Mouse (Mus musculus) ES-E14 (cell line): Measurements from ENCODE around the gene Map2k7. TPM values are rescaled to one million over a fixed set of nuclear protein-coding genes. Genes with fewer than 3 reads are reported as not detected.
A peak's percentile ranks its signal among the peaks of the same experiment; 100 is the strongest.

Experiments
- DNase-seq: peaks from one replicate; pipeline ENCODE4 v3.0.0-alpha.2; 2013; ENCODE audit warnings: low read depth, low spot score
- H3K27ac ChIP-seq: 2 replicates; pipeline ENCODE4 v1.5.1; 2012; ENCODE audit warnings: low read depth, mild to moderate bottlenecking, low read length, moderate library complexity, mixed read lengths; ENCODE audit not compliant: poor library complexity, insufficient read depth, severe bottlenecking
- H3K36me3 ChIP-seq: 2 replicates; pipeline ENCODE4 v1.6.1; 2012; ENCODE audit warnings: mild to moderate bottlenecking, low read length, moderate library complexity, mixed read lengths; ENCODE audit not compliant: control insufficient read depth, poor library complexity, insufficient read depth, severe bottlenecking
- H3K4me1 ChIP-seq, 2 experiments: fragments of 150-350 bp in 1 of 2; sonication (generic) in 1 of 2; 2 replicates each; pipeline ENCODE4 v1.6.1; 2012; ENCODE audit warnings: low read length in 2 of 2, mild to moderate bottlenecking in 1 of 2, mixed read lengths in 1 of 2; ENCODE audit not compliant: control insufficient read depth in 2 of 2, insufficient read depth in 2 of 2, poor library complexity in 1 of 2
- H3K4me3 ChIP-seq, 2 experiments: fragments of 150-350 bp in 1 of 2; sonication (generic) in 1 of 2; 2 replicates each; pipeline ENCODE4 v1.5.1; 2012; ENCODE audit warnings: low read length in 2 of 2, low read depth in 1 of 2, mild to moderate bottlenecking in 1 of 2, mixed read lengths in 1 of 2; ENCODE audit not compliant: insufficient read depth in 1 of 2, poor library complexity in 1 of 2, severe bottlenecking in 1 of 2
- H3K9ac ChIP-seq: 2 replicates; pipeline ENCODE4 v1.6.1; 2012; ENCODE audit warnings: low read depth, mild to moderate bottlenecking, low read length, mixed read lengths; ENCODE audit not compliant: poor library complexity, insufficient read depth, severe bottlenecking
- H3K9me3 ChIP-seq: fragments of 150-350 bp; sonication (generic); 2 replicates; pipeline ENCODE4 v1.6.1; 2012; ENCODE audit warnings: low read depth, mild to moderate bottlenecking, low read length; ENCODE audit not compliant: control insufficient read depth, insufficient read depth
- CHD2 ChIP-seq: IDR thresholded peaks from 2 replicates; pipeline ENCODE4 v1.6.1; 2014; ENCODE audit warnings: mild to moderate bottlenecking, low read depth, low read length, inconsistent platforms
- HCFC1 ChIP-seq: IDR thresholded peaks from 2 replicates; pipeline ENCODE4 v1.6.1; 2012; ENCODE audit warnings: low read length, inconsistent platforms, borderline replicate concordance; ENCODE audit not compliant: insufficient read depth
- MAFK ChIP-seq: IDR thresholded peaks from 2 replicates; pipeline ENCODE4 v1.6.1; 2014; ENCODE audit warnings: mild to moderate bottlenecking, low read depth, low read length, inconsistent platforms; ENCODE audit not compliant: insufficient read depth
- ZC3H11A ChIP-seq: IDR thresholded peaks from 2 replicates; pipeline ENCODE4 v1.6.1; 2012; ENCODE audit warnings: low read depth, mild to moderate bottlenecking, inconsistent platforms, low read length, borderline replicate concordance
- ZNF384 ChIP-seq: IDR thresholded peaks from 2 replicates; pipeline ENCODE4 v1.6.1; 2012; ENCODE audit warnings: low read depth, low read length, inconsistent platforms
- in situ Hi-C, 2 experiments: fragments of 600-800 bp; cut with MboI; formaldehyde crosslinking; loops; one replicate each; pipeline ENCODE4 v1.15.1; 2025; ENCODE audit warnings: low sequenced_read_pairs in 2 of 2, inconsistent platforms in 1 of 2; ENCODE audit not compliant: unreplicated experiment in 2 of 2
- total RNA-seq: library from RNA; depleted of rRNA; stranded (reverse); fragments of 300-350 nt; gene quantifications from 2 replicates; pipeline ENCODE4 v1.2.3, GENCODE M21; 2012; rRNA removed

Gene Map2k7
- total RNA-seq, 1 experiment: 22.0 TPM

- H3K4me1 ChIP-seq: no peaks in the 10 kb centered on the region
- no peak overlapping the region for H3K4me3 ChIP-seq
- no peak overlapping the region for H3K9ac ChIP-seq
- in situ Hi-C loops: no loop called here
- TF ChIP-seq ZNF384: no peak
- peak; percentile 22; the same call in 1 of the 2 replicates for TF ChIP-seq ZC3H11A
- no peak for TF ChIP-seq HCFC1
- no peak for TF ChIP-seq MAFK
- H3K9me3 ChIP-seq: no peaks in the 10 kb centered on the region
- no peak overlapping the region for H3K27ac ChIP-seq
- peaks cover 53% of the 10 kb centered on the region for H3K36me3 ChIP-seq
- DNase-seq: no peak
Measured at GRCm38 (mm10) chr8:4267627-4268026, 29.1 kb downstream of the Map2k7 start.

- Histone ChIP-seq H3K4me1 (peaks cover 0 to 3% of the 10 kb centered on the region in 2 experiments; a peak in 1 of 4 replicates), H3K4me3 (no peak overlapping the region), H3K9ac (no peak overlapping the region), H3K9me3 (no peaks in the 10 kb centered on the region), H3K27ac (no peak overlapping the region), H3K36me3 (peaks cover 51% of the 10 kb centered on the region)
- TF ChIP-seq CHD2 (no peak), MAFK (no peak), ZNF384 (no peak), HCFC1 (no peak), ZC3H11A (no peak)
- no peak for DNase-seq
- in situ Hi-C loops: no loop called here
Measured at GRCm38 (mm10) chr8:4269609-4270008, 31.1 kb downstream of the Map2k7 start.

GRCm38 (mm10) chr8:4275275-4276110 lies 37.0 kb downstream of the Map2k7 start, which contains the start of gene Timm44:
TSS of gene Timm44 (minus strand) at chr8:4275913.
- peaks cover 0 to 5% of the 10 kb centered on the region in 2 experiments; a peak in 2 of 4 replicates for H3K4me1 ChIP-seq
- in situ Hi-C loops: no loop called here
- H3K9ac ChIP-seq: peak within 1 kb of the TSS; percentile 90
- H3K27ac ChIP-seq: no peak within 1 kb of the TSS; the same call in 1 of the 2 replicates
- peak; percentile 96 for DNase-seq
- TF ChIP-seq HCFC1 (peak; percentile 85), ZC3H11A (no peak), ZNF384 (0 out of 2 replicates have a peak, but pooled peaks have one; percentile 7)
- peaks cover 10% of the 10 kb centered on the region for H3K36me3 ChIP-seq
- H3K9me3 ChIP-seq: no peaks in the 10 kb centered on the region
- peak within 1 kb of the TSS; percentile 84 to 92 for H3K4me3 ChIP-seq

- Histone ChIP-seq H3K9me3 (no peaks in the 10 kb centered on the region), H3K27ac (no peak overlapping the region), H3K4me1 (peaks cover 0 to 5% of the 10 kb centered on the region in 2 experiments; a peak in 2 of 4 replicates), H3K9ac (peak overlapping the region; percentile 80), H3K4me3 (peak overlapping the region; percentile 84 to 92), H3K36me3 (peaks cover 10% of the 10 kb centered on the region)
- in situ Hi-C loops: no loop called here
- no peak for DNase-seq
- no peak for TF ChIP-seq HCFC1
- no peak for TF ChIP-seq MAFK
- no peak for TF ChIP-seq CHD2
- TF ChIP-seq ZNF384: no peak
- TF ChIP-seq ZC3H11A: no peak
Measured at GRCm38 (mm10) chr8:4276111-4276465, 37.5 kb downstream of the Map2k7 start.

GRCm38 (mm10) chr8:4292738-4293137 lies 54.2 kb downstream of the Map2k7 start:
- in situ Hi-C loops: no loop called here
- Histone ChIP-seq H3K9me3 (no peaks in the 10 kb centered on the region), H3K36me3 (peaks cover 26% of the 10 kb centered on the region), H3K9ac (no peak overlapping the region), H3K27ac (no peak overlapping the region), H3K4me1 (peaks cover 2% of the 10 kb centered on the region in 2 experiments; a peak in 1 of 4 replicates), H3K4me3 (no peak overlapping the region)
- no peak for DNase-seq
- TF ChIP-seq CHD2: no peak
- no peak for TF ChIP-seq HCFC1
- TF ChIP-seq ZC3H11A: no peak
- no peak for TF ChIP-seq ZNF384
- no peak for TF ChIP-seq MAFK

Other genes with a start within 250 kb of the Map2k7 start
- gene Cd209f, start 132.9 kb upstream of the Map2k7 start, total RNA-seq: 0.54 TPM in 1 of 2 replicates, not detected in the other
- 0.18 TPM in 1 of 2 replicates, not detected in the other for gene Cd209g, start 104.6 kb upstream of the Map2k7 start, total RNA-seq
- gene Evi5l, start 72.2 kb upstream of the Map2k7 start, total RNA-seq: 5.2 and 6.2 TPM in 2 replicates
- gene Prr36, start 21.3 kb upstream of the Map2k7 start, total RNA-seq: 0.54 and 1.2 TPM in 2 replicates
- gene Lrrc8e, start 11.9 kb upstream of the Map2k7 start, total RNA-seq: 0.67 and 1.1 TPM in 2 replicates
- gene Gm49320, start 125 bp downstream of the Map2k7 start, total RNA-seq: not detected in 2 replicates
- gene Tgfbr3l, start 9.5 kb downstream of the Map2k7 start, total RNA-seq: 1.1 and 1.6 TPM in 2 replicates
- gene Snapc2, start 14.3 kb downstream of the Map2k7 start, total RNA-seq: 10.3 and 15.9 TPM in 2 replicates
- gene Ctxn1, start 20.5 kb downstream of the Map2k7 start, total RNA-seq: 3.7 and 3.8 TPM in 2 replicates
- gene Timm44, start 37.2 kb downstream of the Map2k7 start, total RNA-seq: 72.5 and 78.8 TPM in 2 replicates
- 13.1 and 17.6 TPM in 2 replicates for gene Ccl25, start 86.5 kb downstream of the Map2k7 start, total RNA-seq
- gene Elavl1, start 86.7 kb downstream of the Map2k7 start, total RNA-seq: 43.2 and 73.6 TPM in 2 replicates